Mouse (Mus musculus) c-Kit-positive CD71-positive TER-119-positive erythroid progenitor cells, embryonic 14.5 days (primary cell): ENCODE data around the gene Unc13c.
A peak's percentile ranks its signal among the peaks of the same experiment; 100 is the strongest.

ENCODE experiments used
- DNase-seq: peaks from one replicate; pipeline ENCODE4 v3.0.0-alpha.2; 2013; ENCODE audit warnings: low spot score

Gene Unc13c

DNA sequence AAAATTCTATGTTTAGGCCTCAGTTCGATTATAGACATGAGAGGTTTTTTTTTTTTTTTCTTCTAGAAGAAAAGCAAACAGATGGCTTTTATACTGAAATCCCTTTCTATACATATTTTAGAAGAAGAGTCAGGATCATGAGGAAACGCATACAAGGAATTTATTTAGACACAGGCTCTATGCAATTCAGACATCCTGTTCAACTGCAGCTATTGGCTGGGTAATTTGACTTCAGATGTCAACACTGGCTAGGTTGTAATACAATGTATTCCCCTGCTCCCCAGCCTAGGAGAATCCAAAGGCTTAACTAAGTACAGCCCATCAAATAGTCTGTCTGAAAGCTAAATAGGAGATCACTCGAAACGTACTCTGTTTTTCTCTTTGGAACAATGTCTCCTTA lies 355.9 kb downstream of the Unc13c start:
- DNase-seq = no peak

DNA sequence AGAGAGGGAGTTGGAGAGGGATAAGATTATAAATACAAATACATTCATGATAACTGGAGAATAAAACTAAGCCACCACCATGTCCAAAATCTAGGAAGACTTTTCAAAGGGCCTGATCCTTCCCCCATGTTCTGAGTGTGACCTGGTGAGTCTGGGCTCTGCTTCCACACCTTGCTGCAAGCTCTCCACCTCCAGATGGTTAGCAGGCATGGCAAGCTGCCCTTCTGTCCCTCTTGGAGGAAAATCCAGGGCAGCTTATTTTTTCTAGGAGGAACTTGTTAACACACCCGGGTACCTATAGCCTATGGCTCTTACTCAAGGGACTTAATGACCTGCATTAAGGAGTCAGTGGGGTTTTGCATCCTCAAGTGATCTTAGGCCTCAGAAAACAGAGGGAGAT lies 364.8 kb downstream of the Unc13c start:
- no peak for DNase-seq

DNA sequence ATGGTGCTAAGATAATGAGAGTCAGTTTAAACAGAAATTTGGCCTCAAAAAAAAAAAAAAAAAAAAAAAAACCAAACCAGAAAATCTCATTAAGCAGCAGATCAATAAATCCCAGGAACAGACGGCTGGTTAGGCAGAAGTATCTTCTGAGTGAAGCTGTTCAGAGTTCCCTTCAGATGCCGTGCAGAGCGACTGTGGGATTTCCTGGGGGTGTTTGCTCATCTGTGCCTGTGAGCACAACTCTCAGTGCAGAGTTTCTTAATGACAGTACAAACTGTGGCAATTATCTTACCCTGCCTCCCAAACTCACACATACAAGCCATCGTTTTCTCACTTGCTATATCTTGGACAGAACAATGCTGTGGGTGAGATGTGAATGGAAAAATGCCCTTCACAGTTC lies 403.2 kb downstream of the Unc13c start:
- DNase-seq = no peak

DNA sequence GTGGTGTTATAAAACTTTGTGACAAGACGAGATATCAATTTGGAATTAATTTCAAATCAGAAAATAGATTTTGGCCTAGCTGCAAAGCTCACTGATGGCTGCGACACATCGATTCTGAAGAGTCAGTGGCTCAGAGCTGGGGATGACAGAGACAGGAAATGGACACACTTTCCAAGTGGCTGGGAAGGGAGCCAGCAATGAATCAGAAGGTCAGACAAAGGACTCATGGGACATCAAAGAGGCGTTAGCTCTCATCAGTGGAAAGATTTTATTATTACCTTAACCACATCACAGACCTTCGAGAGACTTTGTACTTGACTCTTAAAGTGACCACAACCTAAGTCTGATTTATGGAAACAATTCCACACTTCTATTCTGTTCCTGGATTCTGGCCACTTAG lies 408.7 kb downstream of the Unc13c start:
- DNase-seq = no peak

DNA sequence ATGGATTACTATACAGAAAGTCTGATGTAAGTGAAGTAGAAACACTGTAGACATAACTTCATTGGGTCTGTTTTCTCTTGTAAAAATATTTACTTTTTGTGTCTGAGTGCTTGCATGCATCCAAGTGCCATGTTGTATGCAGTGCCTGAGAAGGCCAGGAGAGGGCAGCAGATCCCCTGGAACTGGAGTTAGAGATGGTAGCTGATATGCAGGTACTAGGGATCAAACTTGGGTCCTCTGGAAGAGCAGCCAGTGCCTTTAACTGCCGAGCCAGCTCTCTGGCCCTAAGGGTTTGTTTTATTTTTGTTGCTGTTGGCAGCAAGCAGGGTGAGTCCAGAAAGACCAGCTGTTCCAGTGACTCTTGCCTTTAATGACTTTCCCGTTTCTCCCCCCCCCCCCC lies 411.0 kb downstream of the Unc13c start:
- peak; percentile 23 for DNase-seq

DNA sequence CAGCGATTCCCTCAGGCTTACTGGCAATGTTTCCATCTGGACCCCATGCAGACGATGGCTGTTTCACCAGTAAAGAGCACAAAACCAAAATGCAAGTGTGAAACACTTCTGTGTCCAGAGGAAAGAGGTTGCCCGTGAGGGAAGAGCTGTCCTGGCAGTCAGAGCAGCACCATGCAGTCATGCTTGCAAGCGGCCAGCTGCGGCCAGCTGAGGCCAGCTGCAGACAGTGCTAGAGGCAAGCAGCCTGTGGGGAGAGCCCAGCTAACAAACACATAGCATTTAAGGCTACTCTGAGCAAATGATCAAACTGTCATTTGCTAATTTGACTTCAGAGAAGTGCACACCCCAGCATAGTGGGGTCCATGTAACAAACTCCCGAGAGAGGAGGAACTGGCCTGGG lies 413.4 kb downstream of the Unc13c start:
- DNase-seq = no peak

DNA sequence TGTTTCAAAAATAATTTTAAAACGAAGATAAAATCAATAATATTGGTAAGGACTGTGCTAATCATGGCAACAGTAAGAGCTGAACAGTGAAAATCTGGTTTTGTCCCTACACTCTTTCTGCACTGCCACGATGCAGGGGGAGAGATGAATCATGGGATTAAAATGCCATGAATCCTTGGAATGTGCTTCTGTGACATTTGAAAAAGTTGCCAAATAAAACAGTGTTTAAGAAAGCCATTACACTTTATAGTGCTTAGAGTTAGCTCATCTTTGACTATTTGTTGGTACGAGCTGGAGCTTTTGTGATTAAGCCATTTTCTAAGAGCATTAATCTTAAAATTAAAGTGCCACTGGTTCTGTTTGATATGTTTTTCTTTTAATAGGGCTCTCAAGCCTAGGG lies 496.2 kb downstream of the Unc13c start:
- no peak for DNase-seq

DNA sequence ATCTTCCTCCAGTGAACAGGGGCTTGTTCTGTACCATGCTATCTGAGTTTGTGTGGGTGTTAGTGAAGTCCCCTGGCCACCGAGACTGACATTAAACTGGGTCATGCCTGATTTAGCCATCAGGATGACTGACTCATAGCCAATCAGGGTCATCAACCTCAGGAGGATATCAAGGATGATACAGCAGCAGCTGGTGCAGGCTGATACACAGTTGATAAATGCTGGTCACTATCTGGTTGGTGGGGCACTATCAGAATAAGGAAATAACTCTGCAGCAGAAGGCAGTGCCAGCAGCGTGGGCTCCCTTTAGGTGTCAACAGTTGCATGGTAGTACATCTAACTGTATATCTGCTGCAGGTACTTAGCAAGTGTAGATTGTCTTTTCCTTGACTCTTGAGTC lies 506.7 kb downstream of the Unc13c start:
- no peak for DNase-seq

DNA sequence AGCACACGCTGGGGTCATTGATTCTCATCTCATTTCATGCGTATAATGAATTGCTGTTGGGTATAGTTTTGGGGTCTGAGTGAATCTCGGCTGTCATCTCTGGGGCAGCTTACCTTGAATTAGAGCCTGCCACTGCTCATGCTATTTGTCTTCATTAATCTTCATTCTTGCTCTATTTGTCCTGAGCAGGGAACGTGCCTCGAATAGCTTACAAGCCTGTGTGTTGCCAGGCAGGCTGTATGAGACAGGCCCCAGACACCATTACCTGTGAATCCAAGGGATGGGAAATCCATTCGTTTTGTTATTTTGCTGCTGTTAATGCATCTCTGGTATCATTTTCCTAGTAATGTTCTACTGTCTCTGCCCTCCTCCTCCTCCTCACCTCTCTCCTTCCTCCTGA lies 518.8 kb downstream of the Unc13c start:
- DNase-seq = no peak

DNA sequence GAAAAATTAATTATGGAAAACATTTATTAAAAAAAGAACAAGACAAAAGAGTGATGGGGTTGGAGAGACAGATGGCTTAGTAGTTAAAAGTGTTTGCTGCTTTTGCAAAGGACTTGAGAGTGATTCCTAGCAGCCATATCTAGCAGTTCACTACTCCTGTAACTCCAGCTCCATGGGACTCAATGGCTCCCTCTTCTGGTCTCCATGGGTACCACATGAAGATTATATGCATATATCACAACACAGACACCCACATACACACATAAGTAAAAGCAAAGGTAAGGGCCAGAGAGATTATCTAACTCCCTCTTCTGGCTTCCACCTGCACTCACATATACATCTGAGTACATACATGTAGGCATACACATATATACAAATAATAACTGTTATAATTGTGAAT lies 519.5 kb downstream of the Unc13c start:
- no peak for DNase-seq

DNA sequence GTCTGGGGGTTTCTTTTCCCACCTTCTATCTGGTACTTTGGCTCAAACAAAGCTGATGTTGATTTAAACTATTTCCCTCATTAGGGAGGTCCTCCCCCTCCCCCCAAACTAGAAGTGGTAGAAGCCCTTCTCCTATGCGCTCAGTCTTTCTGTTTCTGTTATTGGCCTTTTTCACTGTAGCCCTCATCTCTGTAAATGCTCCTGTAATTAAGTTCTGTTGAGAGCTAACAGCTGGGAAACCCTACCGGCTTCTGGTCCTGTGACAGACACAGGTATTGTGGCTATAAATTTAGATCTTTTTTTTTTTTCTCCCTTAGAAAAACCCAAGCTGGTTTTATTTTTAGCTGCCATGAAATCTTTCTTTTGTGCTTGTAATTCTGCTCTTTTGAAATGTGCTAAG lies 536.8 kb downstream of the Unc13c start:
- no peak for DNase-seq
